Mouse (Mus musculus) gastrocnemius, adult 18-20 months (tissue): ENCODE measurements at regions not wholly inside any gene's neighbourhood (a gene's known extent, or its start where the extent isn't known, plus 50 kb on each side); places are given as distances from the start of the nearest gene placed in this dataset.

Experiments
- DNase-seq: peaks from one replicate; pipeline ENCODE4 v3.0.0; 2021; ENCODE audit warnings: low spot score

DNA sequence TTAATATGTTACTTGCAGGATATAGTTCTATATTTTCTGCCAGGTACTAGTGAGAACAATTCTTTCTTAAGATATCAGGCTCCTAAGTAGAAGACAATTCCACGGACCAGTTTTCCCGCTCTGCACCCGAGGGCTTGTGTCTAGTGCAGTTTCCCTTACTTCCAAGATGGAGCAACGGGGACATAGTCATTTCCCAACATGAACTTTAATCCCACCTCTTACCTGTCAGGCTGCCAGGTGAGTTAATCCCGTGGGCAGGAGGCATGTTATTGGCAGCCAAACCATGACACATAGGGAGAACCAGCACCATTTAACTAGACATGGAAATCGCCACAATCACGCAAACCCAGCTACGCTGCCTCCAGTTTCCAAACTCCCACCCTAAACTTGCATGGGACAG is 624.4 kb upstream of the 3110018I06Rik start:
- DNase-seq: no peak

DNA sequence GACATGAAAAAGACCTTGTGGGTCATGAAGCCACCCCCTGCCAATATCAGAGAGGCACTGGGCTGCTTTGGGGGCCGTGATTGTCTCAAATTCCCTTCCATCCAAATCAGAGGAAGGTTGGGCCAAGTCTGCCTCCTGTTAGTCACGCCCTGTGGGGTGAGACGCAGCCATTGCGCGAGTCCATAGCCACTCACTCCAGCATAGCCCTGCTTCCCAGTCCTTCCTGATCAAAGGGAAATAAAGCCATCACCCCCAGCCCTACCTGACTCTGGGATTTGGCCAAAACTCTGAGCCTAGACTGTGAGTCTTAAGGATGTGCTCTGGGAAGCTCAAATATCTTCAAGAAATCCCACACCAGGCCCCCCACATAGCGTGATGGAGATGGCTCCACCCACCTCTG is 620.4 kb upstream of the 3110018I06Rik start:
- no peak for DNase-seq

DNA sequence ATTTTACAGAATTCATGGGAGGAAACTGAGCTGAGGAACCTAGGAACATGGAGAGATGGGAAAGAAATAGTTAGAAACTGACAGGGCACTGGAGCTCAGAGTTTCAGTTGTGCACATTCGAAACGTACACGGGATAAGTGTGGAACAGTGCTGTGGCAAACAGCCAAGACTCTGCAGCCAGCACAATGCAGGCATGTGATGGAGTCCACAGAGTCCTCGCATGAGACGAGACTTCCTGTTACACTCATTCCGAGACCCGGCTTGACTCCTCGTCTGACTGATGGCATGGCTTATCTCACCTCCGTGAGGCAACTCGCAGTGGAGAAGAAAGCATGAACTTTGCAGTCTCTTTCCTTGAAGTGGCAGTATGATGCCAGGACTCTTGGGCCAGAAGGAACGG is 617.0 kb upstream of the 3110018I06Rik start:
- no peak for DNase-seq

DNA sequence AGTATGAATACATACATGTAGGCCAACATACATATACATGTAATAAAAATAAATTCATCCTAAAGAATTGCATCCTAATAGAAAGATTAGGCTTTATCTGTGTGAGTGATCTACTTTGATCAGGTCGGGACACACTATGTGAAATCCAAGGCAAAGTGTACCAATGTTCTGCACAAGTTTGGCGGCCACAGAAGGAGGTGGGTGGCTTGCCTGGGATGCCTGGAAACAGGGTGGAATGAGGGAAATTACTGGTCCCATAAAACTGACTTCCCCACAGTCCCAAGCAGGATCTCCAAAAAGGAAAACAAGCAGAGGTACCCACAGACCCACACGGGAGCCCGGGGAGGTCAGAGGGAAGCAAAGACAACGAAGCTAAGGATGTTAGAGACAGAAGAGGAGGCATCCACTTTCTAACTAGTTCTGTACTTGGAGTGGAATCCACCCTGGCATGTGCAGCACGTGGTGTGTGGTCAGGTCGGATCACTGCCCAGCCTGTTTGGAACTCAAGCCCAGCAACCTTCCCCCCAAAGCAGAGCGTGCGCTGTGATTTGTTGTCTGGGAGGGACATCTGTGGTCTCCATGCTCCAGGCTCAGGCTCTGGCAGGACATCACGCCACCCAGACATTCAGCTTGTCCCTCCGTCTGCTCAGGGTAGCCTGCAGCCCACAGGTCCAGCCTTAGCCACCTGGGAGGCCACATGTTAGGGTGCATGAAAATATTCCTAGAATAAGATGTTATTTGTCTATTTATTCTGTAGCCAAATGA is 615.3 kb upstream of the 3110018I06Rik start:
- no peak for DNase-seq

DNA sequence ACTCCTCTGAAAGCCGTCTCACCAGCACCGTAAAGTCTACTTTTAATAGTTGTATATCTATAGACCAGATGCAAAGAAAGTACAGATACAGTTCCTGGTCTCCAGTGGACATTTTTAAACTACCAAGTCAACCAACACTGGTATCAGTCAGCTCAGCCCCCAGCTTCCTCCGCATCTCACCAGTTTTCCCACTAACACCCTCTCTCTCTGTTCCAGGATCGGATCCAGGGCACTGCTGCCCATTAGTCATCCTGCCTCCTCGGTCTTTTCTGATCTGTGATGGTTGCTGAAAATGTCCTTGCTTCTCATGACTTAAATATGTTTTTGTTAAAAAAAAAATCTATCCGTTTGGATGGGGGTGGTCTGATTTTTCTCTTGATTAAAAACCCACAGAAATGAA is 598.1 kb upstream of the 3110018I06Rik start:
- DNase-seq: no peak

DNA sequence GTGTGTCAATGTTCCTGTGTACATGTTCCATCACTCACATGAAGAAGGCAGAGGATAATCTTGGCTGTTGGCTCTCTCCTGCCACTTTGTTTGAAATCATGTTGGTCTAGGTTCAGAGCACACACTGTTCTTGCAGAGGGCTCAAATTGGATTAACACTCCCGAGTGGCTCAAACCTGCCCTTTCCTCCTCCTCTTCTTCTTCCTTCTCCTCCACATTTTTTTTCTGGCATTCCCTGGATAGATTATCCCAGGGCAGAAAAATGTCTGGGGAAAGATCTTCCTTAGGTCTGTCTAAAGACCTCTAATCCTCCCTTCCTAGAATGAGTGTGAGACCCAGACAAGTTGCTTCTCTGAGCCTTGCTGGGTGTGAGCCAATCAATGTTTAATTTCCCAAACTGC is 594.4 kb upstream of the 3110018I06Rik start:
- DNase-seq: no peak

DNA sequence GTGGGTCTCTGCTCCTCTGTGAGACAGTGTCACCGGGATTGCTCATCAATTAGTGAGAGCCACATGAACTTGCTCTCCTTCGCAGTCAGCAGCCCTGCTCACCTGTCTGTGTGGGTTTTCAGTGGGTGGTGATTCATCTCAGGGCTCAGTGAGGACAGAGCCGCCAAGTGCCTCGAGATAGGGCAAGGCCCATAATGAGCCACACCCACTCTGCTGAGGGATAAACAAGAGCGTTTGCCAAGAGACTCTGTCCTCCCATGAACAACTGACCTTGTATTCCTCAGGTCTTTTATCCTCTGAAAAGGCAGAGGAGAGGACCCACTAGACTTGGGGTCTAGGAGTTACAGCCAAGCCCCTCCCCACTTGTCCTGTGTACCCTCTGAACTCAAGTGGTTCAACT is 584.2 kb upstream of the 3110018I06Rik start:
- DNase-seq: no peak

DNA sequence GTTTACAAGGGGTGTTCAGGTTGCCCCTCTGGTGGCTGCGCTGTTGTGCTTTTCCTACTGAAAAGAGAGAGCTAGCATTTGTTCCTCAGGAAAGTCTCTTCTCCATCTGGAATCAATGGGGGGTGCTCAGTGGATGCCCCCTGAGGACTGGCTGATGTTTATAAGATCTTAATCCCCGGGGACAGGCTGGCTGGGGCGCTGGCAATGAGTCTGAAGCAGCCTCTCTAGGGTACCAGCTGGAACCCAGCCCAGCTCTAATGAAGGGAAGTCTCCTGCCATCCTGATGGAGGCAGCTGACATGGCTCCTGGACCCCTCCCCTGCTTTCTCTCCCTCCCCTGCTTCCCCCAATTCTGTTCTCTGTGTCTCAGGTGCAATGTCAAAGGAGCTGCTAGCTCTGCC is 575.6 kb upstream of the 3110018I06Rik start:
- DNase-seq: no peak

DNA sequence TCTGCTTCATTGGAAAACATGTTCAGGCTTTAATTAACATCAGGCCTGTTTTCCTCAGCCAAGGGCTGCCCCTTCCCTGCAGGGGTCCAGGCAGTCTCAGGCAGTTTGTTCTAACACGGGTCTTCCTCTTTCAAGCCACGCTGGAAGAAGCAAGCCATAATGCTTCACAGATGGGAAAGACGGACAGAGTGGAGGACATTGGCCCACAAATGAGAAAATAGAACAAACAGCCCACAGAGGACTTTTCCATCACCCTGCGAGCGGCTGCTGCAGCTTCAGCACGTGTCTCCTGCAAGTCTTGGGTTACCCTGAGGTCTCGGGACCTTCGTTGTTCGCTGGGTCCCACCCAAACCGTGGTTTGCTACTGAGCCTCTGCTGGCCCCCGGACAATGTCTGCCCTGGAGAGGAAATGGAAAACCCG is 565.9 kb upstream of the 3110018I06Rik start:
- DNase-seq: peak; percentile 22

DNA sequence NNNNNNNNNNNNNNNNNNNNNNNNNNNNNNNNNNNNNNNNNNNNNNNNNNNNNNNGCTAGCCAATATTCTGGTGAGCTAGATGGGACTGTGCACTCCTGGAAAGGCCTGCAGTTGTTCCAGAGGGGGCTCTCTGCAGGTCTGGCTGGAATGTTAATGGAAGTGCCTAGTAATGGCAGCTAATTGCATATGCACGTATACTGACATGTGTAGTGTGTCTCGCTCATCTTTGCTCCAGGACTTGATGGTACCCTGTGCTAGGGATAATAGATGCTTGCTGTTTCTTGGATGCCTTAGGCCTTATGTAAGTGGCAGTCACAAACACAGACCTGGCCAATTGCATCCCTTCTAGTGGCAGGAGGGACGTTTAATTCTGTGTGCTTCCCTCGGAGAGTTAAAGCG is 560.0 kb upstream of the 3110018I06Rik start:
- DNase-seq: no peak

DNA sequence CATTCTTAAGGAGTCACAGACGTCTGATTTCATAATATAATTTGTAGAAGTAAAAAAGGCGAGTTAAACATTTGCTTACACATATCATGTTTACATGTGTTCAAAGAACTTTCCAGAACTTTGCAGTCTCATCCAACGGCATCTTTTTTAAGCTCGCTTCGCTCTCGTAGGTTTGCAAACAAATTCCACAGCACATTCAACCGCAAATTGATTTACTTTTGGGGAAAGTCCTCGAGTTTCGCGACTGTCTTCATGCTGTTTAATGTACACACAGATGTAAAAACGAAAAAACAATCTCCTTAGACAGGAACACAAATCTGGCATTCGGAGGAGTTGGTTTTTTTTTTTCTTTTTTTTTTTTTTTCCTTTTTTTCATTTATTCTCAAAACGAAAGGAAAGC is 559.3 kb upstream of the 3110018I06Rik start:
- no peak for DNase-seq

DNA sequence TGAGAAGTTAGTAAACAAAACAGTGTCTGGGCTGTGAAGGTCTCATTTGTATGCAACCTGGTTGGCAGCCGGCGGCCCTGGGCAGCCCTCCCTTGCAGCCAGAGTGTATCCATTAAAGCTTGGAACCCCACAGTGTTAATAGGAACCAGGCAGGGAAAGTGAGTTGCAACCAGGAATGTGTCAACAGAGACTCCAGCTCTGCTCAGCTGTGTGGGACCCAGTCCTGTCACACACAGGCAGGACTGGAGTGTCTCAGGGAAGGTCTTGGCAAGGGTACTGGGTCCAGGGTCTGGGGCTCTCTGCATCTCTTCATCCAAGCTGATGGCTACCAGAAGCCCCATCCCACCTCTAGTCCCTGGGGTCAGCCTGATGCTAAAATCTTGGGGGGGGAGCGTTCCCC is 556.8 kb upstream of the 3110018I06Rik start:
- no peak for DNase-seq

DNA sequence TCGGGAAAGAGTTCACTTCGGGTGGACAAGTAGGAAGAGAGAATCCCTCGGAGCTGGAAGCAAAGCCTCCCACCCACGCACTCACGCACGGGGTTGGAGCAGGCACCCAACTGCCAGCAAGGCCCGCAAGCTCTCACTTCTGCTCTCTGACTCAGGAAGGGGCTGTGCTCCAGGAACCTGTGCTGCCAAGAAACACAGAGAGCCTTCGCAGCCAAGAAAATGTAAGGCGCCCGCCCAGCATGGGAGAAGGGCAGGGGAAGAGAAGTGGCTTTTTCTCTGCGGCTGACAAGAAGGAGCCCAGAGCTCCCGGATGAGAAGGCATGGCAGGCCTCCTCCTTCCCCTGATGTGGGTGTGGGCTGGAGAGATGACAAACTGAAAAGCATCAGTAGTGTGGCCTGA is 549.1 kb upstream of the 3110018I06Rik start:
- DNase-seq: peak; percentile 15

DNA sequence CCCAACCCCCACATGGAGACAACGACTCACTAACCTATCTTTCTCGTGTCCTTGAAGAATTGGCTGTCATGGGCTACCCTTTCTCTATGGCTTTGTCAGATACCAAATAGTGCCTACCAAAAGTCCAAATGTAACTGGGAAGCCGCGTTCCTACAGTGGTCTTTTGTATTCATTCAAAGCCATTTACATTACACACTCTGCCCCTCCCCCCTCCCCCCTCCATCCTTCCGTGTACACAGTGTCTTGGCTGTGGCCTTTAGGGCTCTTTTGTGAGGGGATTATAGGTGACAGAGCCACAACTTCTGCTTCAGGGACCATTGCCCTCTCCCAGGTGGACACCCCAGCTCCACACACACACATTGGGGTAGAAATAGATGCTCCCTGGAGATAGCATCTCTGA is 544.6 kb upstream of the 3110018I06Rik start:
- DNase-seq: no peak

DNA sequence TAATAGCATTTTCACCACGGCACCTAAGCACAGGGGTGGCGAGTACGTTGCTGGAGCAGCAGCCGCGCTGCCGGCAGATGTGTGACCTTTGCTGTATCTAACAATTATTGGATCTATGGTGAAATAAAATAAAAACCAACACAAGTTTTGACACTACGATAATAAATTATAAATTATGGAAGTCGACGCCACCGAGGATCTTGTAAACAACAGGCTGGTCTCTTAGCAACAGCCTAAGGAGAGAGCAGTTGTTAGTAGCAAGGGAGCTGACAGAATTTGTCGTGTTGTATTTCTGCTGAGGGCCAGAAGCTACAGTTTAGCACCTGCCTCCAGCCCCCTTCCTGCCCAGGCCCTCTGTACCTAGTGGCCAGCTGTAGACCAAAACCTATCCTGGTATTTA is 535.8 kb upstream of the 3110018I06Rik start:
- DNase-seq: no peak

DNA sequence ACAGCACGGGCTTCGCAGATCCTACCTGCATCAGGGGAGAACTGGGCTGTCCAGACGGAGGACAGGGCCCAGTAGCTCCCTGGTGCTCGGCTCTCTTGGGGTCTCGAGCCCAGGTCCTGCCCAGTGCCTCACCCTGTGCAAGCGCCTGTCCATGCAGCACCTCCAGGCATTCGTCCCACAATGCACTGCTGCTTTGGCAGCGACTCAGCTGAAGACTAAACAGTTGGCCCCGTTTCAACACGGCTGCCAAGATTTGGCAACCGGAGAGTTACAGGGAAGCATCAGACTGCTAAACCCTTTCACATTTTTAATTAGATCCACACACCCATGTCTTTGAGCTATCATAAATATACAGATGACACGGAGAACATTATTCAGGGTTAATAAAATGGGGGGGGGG is 532.7 kb upstream of the 3110018I06Rik start:
- DNase-seq: peak; percentile 2

DNA sequence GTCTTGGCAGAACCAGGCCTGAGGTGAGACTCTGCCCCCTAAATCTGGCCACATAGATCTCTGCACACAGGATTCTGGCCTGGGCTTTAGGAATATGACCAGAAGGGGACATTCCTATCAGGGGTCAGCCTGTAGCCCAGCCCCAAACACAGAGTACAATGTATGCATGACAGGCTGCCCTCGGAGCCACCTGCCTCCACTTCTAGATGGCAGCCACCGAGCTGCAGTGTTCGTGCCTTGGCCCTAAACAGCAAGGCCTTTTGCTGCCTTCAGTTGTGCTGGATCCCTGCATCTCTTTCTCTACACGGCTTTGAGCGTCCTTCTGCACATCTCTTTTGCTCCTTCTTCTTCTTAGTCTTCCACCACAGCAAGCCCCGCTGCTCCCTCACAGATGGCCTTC is 532.2 kb upstream of the 3110018I06Rik start:
- DNase-seq: no peak

DNA sequence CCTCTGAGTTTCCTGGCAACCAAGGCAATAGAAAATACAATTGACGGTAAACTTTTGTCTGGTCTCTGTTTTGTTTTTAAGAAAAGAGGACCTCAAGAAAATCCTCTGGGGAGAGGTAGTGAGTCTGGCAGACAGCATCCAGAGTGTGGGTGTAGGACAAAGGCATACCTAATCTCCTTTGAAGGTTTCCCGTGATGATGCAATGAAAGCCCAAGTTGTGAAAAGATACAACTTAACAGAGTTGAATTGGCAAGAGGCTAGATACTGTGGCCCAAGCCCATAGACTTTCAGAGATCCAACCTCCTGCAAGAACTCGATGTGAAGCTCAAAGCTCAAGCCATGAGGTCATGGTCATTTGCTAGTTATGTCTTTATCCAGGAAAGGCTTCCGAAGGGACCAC is 526.4 kb upstream of the 3110018I06Rik start:
- DNase-seq: no peak

DNA sequence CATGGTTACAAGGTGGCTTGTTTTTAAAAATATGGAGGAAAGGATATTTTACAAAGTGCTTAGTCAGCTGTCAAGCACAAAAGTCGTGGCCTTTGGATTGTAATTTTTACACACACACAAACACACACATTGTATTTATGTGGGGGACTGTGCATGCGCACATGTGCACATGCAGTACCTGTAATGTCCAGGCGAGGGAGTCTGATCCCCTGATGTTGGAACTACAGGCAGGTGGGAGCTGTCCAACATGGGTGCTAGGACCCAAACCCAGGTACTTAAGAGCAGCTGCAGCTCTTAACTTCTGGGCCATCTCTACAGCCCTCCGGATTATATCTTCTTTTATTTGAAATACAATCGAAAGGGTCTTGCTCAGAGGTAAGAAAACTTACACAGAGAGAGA is 524.7 kb upstream of the 3110018I06Rik start:
- no peak for DNase-seq

DNA sequence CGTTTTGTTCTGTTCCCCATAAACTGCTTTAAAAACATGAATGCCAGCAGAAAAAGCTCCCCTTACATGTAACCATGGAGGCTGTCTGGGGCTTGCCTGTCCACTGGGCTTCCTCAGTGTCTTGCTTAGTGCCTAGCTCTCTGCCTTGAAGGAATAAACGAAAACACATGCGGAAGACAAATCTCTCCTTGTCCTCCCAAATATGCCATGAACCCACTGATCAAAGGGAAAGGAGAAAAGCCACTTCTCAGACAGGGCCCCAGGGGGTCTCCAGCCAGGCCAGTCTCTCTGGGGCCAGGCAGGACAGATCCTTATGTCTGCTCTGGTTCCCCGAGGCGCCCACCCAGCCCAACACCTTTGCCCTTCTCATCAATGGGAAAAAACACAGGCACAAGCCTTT is 518.6 kb upstream of the 3110018I06Rik start:
- no peak for DNase-seq

DNA sequence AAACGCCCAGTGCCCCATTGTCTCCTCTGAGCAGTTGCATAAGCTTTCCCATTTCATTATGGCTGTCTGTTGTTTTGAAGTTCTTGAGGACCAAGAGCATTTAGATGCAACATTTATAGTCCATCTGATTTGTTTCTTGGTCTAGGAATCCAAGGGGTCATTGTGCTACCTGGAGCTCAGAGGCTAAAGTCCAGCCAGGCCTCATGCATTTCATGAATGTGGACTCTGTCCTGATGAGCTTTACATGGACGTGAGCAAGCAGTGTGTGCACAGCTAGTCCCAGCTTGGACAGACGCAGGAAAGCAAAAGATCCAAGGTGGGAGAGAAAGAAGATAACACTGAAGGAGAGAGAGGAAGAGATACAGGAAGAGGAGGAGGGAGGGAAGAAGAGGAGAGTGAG is 496.0 kb upstream of the 3110018I06Rik start:
- no peak for DNase-seq

DNA sequence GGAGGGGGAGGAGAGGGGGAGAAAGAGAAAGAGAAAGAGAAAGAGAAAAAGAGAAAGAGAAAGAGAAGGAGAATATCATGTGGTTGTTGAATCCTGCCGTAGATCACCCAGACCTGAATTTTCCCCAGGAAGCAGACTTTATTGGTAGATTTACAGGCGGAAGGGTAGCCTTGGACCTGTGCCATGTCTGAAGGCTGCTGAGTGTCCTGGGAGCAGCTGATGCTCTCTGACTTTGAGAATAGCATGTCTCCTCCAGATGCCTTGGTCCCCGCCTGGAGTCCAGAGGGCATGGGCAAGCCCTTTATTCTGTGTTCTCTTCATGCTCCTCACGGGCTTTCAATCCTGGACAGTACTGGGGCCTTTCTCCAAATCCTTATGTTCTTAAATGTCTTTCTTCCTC is 495.4 kb upstream of the 3110018I06Rik start:
- DNase-seq: no peak

DNA sequence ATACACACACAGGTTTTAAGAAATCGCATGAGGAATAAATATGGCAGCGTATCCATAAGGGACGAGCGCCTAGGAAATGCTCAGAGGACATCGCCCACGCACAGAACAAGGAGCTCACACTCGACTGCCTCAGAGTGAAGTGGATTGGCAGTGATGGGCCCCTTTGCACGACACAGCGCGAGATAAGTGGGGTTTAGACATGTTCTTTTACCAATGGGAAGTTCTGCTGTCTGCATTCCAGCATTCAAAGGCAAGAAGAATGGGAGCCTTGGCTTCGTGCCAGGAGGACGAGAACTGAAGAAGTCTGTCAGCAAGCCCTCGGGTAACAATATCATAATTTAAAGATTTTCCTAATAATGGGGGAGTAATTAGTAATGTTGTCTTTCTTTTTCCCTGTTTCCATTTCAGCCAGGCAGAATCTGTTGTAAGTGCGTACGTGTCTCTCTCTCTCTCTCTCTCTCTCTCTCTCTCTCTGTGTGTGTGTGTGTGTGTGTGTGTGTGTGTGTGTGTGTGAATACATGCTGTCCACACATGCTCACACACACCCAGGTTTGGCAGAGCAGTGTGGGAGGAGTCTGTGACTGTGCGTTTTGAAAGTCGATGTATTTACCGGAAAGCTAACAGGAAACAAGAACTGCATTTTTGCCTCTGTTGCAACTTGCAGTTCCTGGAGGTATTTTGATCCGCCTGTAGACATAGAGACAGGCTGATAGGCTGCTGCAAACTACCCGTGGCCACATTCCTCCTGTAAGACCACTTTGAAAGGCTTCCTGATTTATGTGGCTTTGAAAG is 477.2 kb upstream of the 3110018I06Rik start:
- DNase-seq: no peak
